Mouse (Mus musculus): ENCODE measurements around the gene Ptpn14.

The Ptpn14 gene

DNA sequence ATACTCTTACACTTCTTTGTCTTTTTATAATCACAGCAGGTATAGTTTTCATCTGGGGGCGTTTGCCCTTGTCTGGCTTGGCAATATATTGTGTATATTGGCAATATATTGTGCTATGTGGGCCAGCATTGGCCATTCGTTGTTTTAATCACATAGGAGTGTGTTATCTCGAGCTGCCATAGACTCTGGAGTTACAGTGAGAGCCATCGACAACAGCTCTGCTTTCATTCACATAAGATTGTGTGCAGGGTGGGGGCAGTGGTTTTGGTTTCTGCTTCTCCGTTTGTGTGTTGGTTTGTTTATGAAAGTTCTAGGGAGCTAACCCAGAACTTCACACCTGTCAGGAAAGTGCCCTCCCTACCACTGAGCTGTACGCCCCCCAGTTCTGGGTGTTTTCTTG, 138.6 kb downstream of the Ptpn14 start:
- DNase-seq (ENCODE audit: low spot score): no peak

- DNase-seq (ENCODE audit: low spot score): no peak
Observed at GRCm38 (mm10) chr1:189867034-189867433, 139.0 kb downstream of the Ptpn14 start.

DNA sequence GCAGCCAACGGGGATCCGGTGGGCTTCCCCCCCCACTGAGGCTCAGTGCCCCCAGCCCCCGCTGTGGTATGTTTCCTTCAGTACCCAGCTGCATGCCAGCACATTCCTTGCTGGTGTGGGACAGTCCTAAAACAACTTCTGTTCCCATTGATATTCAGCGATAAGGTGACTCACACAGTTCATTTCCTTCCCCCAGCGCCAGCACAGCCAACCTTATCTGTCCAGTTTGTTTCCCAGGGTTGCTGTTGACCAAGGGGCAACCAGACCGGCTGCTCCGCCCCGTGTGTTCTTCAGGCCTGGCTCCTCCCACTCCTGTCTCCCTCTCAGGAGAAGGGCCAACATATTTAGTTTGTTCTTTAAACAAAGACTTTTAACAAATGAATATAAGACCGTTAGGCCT, 139.4 kb downstream of the Ptpn14 start:
- peak; percentile 72 for DNase-seq (ENCODE audit: low spot score)

DNA sequence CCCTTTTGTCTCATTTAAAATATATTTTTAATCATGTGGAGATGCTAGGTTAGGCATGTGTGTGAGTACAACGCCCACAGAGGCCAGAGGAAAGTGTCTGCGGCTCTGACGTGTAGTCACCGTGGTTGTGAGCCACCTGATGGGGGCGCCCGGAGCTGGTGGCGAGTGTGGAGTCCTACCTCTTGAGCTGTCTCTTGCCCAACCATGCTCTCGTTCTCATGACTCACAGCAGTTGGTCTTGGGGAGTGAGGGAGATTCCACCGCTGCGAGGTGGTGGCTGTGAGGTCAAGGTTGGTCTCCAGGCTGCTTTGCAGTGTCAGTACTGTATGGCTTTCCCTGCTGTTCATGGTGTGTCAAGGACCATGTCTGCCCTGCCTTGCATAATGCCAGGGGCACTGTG, 140.0 kb downstream of the Ptpn14 start:
- peak; percentile 25 for DNase-seq (ENCODE audit: low spot score)

DNA sequence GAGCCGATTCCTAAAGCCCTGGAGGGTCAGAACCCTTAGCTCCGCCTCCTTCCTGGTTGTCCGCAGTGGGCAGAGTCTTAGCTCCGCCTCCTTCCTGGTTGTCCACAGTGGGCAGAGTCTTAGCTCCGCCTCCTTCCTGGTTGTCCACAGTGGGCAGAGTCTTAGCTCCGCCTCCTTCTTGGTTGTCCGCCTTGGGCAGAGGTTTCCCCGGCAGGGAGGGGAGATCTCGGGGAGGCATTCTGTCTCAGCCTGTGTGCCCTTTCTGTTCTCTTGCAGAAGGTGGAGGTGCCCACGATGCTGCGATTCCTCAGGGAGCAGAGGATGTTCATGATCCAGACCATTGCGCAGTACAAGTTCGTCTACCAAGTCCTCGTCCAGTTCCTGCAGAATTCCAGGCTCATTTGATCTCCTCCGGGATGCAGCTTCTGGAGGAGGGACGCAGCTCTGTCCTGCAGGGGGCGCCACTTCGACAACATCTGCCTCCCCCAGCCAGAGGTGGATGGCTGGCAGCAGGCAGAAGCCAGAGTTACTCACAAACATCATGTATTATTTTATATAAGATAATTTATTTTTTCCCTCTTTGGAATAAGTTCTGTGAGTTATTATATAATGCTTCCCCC, 141.7 kb downstream of the Ptpn14 start:
- DNase-seq (ENCODE audit: low spot score): no peak

DNA sequence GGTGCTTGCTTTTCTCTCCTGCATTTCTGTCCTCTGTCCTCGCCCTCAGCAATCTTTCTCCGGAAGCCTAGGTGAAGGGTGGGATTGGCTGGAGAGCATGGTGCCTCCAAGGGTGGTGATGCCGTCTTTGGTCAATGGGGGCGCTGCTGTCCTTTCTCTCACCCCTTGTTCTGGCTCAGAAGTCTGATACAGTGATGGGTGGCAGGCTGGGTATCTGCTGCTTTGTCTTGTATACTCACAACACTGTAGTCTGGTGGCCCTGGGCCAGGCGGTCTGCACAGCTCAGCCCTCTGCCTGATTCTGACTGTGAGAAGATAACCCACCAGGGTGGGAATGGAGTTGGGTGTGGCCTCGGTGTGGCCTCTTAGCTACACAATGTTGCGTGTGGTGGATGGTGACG, 142.5 kb downstream of the Ptpn14 start:
- no peak for DNase-seq (ENCODE audit: low spot score)

GRCm38 (mm10) chr1:189871625-189872024, 143.6 kb downstream of the Ptpn14 start:
- no peak for DNase-seq (ENCODE audit: low spot score)

GRCm38 (mm10) chr1:189872050-189872449, 144.0 kb downstream of the Ptpn14 start:
- DNase-seq (ENCODE audit: low spot score): no peak

DNA sequence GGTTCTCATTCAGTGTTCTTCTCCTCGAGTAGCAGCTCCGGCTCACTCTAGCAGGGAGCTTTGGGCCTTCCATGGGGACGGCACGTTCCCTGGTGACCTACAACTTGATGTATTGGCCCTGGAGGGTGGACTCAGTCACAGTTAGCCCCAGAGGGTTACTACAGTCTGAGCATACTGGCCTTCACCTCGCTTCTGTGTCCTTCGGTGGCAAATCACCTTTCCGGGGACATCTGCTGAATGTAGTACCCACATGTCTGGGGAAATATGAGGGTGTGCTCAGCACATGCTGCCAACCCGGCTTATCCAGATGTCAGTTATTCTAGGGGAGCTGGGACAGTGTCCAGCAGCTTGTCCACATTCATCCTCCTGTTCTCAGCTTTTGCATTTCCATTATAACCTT, 145.5 kb downstream of the Ptpn14 start:
- no peak for DNase-seq (ENCODE audit: low spot score)

- DNase-seq (ENCODE audit: low spot score): peak; percentile 64
Observed at GRCm38 (mm10) chr1:189875439-189875861, 147.4 kb downstream of the Ptpn14 start.

GRCm38 (mm10) chr1:189876162-189876561, 148.1 kb downstream of the Ptpn14 start:
- DNase-seq (ENCODE audit: low spot score): no peak

DNA sequence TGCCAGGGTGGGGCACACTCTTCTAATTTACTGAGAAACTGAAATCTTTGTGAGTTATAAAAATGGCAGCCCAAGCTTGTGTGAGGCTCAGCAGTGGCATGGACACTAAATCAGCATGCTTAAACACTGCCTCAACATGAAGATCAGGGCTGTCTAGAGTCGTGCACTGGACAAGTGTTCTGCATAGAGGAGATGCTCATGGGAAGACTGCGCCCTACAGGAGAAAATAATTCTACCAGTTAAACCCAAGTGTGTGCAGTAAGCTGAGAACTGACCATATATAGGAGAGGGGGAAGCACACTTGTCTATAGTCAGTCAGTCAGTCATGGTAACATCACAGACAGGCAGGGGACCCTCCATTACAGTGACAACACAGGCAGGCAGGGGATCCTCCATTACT, 151.1 kb downstream of the Ptpn14 start:
- no peak for DNase-seq (ENCODE audit: low spot score)

- DNase-seq (ENCODE audit: low spot score): no peak
Observed at GRCm38 (mm10) chr1:189879965-189880364, 151.9 kb downstream of the Ptpn14 start.

- DNase-seq (ENCODE audit: low spot score): no peak
Observed at GRCm38 (mm10) chr1:189880745-189881144, 152.7 kb downstream of the Ptpn14 start.

DNA sequence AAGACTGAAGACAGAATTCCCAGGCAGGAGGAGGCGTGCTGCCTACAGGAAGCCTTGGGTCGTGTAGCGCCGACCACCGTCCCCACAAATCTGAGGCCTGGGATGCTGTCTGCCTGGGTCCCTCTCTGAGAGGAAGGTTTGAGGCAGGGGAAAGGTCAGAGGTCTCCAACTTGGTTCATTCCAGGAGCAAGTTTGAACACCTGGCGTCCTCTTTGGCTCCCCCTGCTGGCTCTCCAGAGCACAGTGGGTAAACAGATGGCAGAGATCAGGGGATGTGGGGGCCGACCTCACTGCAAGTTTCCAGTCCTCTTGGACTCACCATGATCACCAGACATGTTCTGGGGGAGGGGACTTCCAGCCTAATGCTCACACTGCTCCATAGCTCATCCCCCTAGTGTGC, 154.8 kb downstream of the Ptpn14 start:
- DNase-seq (ENCODE audit: low spot score): peak; percentile 57

DNA sequence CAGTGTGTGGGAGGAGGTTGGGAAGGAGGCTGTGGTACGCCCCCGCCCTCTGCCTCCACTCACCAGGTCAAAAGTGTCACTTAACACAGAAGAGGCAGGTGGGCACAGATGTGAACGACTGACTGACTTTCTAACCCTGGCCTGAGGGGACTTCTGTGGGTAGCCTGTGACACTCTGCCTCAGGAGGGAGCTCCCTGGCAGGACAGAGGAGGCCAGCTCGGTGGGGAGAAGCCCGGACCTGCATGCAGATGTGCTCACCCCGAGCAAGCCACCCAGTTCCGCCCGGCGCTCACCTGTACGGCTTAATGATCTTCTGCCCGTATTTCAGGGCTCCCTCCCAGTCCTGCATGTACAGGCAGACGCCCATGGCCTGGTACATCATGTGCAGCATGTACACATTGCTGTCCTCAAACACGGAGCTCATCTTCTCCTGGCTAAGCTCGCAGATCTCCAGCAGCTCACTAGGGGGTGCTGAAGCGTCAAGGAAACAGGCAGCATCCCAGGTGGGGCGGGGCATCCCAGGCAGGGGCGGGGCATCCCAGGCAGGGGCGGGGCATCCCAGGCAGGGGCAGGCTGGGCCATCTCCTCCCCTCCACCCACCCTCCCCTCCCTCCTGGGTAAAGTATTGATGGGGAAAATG, 155.6 kb downstream of the Ptpn14 start:
- peak; percentile 49 for DNase-seq (ENCODE audit: low spot score)

DNA sequence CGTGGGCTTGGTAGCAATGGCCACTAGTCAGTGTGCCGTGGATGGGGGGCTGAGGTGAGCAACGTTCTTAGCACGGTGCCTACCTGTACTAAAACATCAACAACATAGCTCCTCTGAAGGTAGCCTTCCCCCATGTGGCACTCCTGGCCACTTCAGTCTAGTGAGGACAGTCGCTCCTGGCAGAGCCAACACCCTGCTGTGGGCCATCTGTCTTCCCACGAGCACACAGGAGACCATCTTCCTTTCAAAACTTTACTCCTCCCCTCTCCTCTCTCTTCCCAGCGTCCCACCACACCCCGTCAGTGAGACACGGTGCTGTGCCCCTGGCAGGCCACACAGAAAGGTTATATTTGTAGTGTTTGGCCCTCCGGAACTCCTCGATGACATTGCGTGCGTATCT, 156.9 kb downstream of the Ptpn14 start:
- DNase-seq (ENCODE audit: low spot score): no peak

DNA sequence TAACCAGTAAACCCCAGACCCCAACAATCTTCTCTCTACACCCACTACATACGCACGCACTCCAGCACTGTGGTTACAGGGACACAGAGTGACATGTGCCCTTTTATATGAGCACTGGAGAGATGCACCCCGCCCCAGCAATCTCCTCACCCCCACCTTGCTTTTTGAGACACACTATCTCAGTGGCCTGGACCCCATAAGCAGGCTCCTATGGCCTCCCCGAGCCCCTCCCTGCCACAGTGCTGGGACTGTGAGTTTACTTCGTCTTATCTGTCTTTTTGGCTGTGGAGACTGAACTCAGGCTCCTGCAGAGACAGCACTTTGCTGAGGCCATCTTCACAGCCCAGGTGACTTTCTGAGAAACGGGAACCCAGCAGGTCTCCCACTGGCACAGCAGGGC, 157.9 kb downstream of the Ptpn14 start:
- DNase-seq (ENCODE audit: low spot score): no peak

DNA sequence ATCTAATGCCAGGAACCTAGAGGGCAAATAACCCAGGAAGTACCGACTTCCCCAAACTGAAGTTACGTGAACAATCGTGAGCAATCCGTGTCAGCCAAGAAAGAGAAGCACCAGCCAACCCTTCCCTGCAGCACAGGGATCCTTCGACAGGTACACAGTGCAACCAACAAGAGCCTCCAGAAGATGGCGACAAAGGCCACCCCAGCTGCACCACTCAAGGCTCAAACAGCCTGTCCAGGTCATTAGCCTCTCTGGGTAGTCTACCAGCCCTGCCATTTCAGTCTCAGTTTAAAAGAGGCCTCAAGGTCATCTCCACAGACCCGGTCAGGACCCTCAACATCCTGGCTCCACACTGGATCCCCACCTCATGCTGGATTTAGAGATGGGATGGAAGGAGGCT, 159.4 kb downstream of the Ptpn14 start:
- DNase-seq (ENCODE audit: low spot score): peak; percentile 41

GRCm38 (mm10) chr1:189888749-189889148, 160.7 kb downstream of the Ptpn14 start:
- DNase-seq (ENCODE audit: low spot score): no peak

DNA sequence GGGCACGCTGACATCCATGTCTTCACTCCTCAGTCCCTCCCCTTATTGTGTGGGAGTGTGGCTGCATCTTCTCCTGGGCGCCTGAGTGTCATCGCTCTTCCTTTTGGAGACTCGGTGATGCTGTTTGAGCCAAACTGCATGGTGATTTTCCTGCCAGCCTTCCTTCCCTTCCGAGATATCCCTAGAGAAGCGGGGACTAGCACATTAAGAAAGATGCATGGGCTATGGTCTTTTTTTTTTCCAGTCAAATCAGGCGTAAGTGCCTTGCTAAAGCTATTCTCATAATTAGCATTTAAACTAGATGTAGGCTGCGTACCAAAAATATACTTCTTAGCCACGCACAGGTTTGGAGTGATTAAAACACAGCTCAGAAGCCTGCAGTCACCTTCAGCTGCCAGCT, 166.1 kb downstream of the Ptpn14 start:
- no peak for DNase-seq (ENCODE audit: low spot score)

DNA sequence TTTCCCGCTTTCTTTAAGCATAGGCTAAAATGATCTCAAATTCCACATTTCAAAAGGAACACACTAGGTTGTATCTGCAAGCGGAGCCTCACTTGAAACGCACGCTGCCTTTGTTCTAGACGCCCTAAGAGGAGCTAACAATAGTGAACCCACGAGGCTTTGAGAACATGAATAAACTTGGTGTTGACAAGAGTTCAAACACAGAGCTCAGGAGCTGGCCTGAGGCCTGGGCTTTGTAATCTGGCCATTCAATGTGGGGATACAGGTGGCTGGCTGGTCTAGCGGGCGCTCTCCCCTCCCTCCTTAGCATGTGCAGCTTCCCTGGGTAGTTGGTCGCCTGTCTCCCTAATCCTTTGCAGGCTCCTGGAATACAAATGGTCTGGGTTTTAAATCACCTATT, 169.8 kb downstream of the Ptpn14 start:
- no peak for DNase-seq (ENCODE audit: low spot score)

GRCm38 (mm10) chr1:189898708-189899107, 170.6 kb downstream of the Ptpn14 start:
- DNase-seq (ENCODE audit: low spot score): no peak

DNA sequence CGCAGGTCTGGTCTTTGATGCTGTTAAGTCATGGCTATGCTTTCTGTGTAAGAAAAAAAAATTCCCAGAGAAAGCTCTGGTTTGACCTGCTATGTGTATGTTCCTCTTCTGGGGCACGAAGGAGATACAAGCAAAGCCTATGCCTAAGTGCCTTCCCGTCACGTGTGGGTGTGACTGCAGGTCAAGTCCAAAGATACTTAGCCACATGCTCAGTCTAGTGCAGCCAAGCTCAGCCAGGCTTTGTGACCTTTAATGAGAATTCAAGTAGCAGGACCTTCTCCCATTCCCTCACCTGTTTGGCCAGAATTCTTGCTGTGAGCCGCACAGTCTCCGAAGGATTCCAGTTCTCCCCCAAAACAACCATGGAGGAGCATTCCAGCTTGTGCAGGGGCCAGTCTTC, 171.5 kb downstream of the Ptpn14 start:
- no peak for DNase-seq (ENCODE audit: low spot score)
